Mouse (Mus musculus) liver, embryonic 14 days (tissue): ENCODE measurements around the gene Fcrl5. TPM values are rescaled to one million over a fixed set of nuclear protein-coding genes. Genes with fewer than 3 reads are reported as not detected.

Source experiments
- polyA plus RNA-seq: library from polyadenylated mRNA; depleted of rRNA; stranded (reverse); fragments of >200 nt; gene quantifications from 2 replicates; pipeline ENCODE4 v1.2.3, GENCODE M21; 2012; rRNA removed

Fcrl5 gene
- polyA plus RNA-seq, result 0.01 TPM in 1 of 2 replicates, not detected in the other

GRCm38 (mm10) chr3:87435479-87435878, at the start of gene Fcrl5:
Fcrl5 (plus strand) TSS chr3:87435773.

DNA sequence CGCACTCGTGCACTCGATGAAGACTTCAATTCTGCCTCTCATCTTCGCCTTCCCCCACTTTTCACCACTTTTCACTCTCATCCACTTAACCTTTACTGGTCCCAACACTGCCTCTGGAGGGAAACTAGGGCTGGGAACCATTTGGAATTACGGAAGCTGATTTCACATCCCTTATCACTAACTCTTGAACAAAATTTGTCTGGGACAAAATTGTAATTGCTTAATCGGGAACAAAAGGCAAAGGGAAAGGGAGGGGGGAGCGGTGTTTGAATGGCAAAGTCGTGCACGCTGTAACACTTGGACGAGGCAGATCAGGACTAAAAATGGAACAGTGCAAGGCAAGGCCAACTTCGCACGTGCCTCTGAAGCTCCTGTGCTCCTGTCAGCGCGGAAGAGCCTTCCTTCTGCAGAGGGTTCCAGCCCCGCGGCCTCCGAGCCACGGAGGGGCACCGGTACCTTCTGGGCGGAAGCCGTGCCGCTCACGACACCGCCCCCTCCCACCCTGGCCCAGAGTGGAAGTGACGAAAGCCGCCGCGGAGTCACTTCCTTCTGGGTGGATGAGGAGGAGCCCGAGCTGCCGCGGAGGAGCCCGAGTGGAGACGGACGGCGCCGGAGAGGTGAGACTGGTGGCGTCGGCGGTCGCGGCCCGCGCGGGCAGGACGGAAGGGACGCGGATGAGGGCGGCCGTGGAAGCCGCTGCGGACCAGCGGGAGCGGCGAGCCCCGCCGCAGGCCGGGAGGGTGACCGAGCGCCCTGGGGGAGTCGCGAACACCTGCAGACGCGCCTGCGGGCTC, 89.7 kb downstream of the Fcrl5 start, which contains the start of gene Etv3:
Gene Etv3, plus strand, starts transcription at position 365 of the 794 bp plus-strand sequence.

Other genes with a start within 250 kb of the Fcrl5 start
- gene Fcrls, start 172.0 kb upstream of the Fcrl5 start, polyA plus RNA-seq, result 0.37 and 0.43 TPM in 2 replicates
- 45.7 and 63.2 TPM in 2 replicates for gene Cd5l, start 77.9 kb upstream of the Fcrl5 start, polyA plus RNA-seq
- 0.38 and 0.69 TPM in 2 replicates for gene Fcrl1, start 59.4 kb upstream of the Fcrl5 start, polyA plus RNA-seq
- gene Etv3, start 89.6 kb downstream of the Fcrl5 start, polyA plus RNA-seq, result 2.6 and 3.0 TPM in 2 replicates
- 2.5 and 2.8 TPM in 2 replicates for gene Arhgef11, start 181.8 kb downstream of the Fcrl5 start, polyA plus RNA-seq